In genomic region chr3:137395588-137395987, GRCm38 (mm10) we compare ENCODE assay signal across 31 mouse cellular contexts. TPM values are rescaled to one million over a fixed set of nuclear protein-coding genes. Genes with fewer than 3 reads are reported as not detected.
DNase-seq lines count a peak whose midpoint lies in the region; ATAC-seq and TF ChIP-seq lines count a peak whose summit lies in the region.
"Had no signal": no experiment of that assay in that cellular context is flagged by ENCODE, and none has a peak within 500 bp of the region (broad histone marks: within the 10 kb centered on the region; RNA-seq: fewer than 3 reads in every experiment).

No protein-coding gene starts in this region.

- peak overlapping the region; percentile 22; the same call in 1 of the 2 replicates for H3K4me2 ChIP-seq in kidney, embryonic 14.5 days (replicated peaks; ENCODE audit: low read depth, low read length)
- no peak overlapping the region for H3K4me2 ChIP-seq in kidney, embryonic 15.5 days
- H3K4me2 ChIP-seq: embryonic facial prominence, embryonic 15.5 days; forebrain, embryonic 12.5 days; heart, embryonic 13.5 days; hindbrain, embryonic 13.5 days; limb, embryonic 12.5 days; liver, embryonic 15.5 days; lung, embryonic 15.5 days; midbrain, embryonic 11.5 days had no signal

- ATAC-seq in frontal cortex, adult (ENCODE audit: low TSS enrichment): peak; percentile 55; the same call in 1 of the 2 replicates
- no peak for ATAC-seq in kidney, embryonic 14.5 days (ENCODE audit: low FRiP score, low TSS enrichment)
- no peak for ATAC-seq in kidney, embryonic 15.5 days (replicated peaks; ENCODE audit: low FRiP score)
- ATAC-seq: intestine, embryonic 16.5 days; midbrain, embryonic 16.5 days had no signal

- TF ChIP-seq CTCF in left cerebral cortex, adult 2 months (IDR thresholded peaks at IDR 0.05): no peak

- H3K27me3 ChIP-seq in kidney, embryonic 14.5 days (ENCODE audit: control insufficient read depth, insufficient read depth, low read length): no peaks in the 10 kb centered on the region
- H3K27me3 ChIP-seq in kidney, embryonic 15.5 days: no peaks in the 10 kb centered on the region
- H3K27me3 ChIP-seq: embryonic facial prominence, embryonic 15.5 days; forebrain, embryonic 12.5 days; heart, embryonic 13.5 days; hindbrain, embryonic 13.5 days; limb, embryonic 12.5 days; liver, embryonic 15.5 days; lung, embryonic 15.5 days had no signal

- no peak overlapping the region for H3K9ac ChIP-seq in kidney, embryonic 14.5 days (ENCODE audit: low read depth, low read length)
- no peak overlapping the region for H3K9ac ChIP-seq in kidney, embryonic 15.5 days
- H3K9ac ChIP-seq: embryonic facial prominence, embryonic 15.5 days; forebrain, embryonic 12.5 days; heart, embryonic 13.5 days; hindbrain, embryonic 13.5 days; limb, embryonic 12.5 days; liver, embryonic 15.5 days; lung, embryonic 15.5 days had no signal

- H3K4me3 ChIP-seq in kidney, embryonic 14.5 days (ENCODE audit: low read length): no peak overlapping the region
- H3K4me3 ChIP-seq in kidney, embryonic 15.5 days (replicated peaks): no peak overlapping the region
- peak overlapping the region; percentile 29 for H3K4me3 ChIP-seq in left cerebral cortex, adult 2 months
- H3K4me3 ChIP-seq: embryonic facial prominence, embryonic 10.5 days; embryonic facial prominence, embryonic 15.5 days; forebrain, embryonic 12.5 days; gastrocnemius, adult 2 months; heart, embryonic 13.5 days; hindbrain, embryonic 13.5 days; limb, embryonic 12.5 days; liver, embryonic 15.5 days; lung, embryonic 15.5 days had no signal

- 59% methylated on average over 11 of the region's 11 CpGs for WGBS in kidney, embryonic 14.5 days
- WGBS in kidney, embryonic 15.5 days: 63% methylated on average over 11 of the region's 11 CpGs

- H3K27ac ChIP-seq in kidney, embryonic 14.5 days (ENCODE audit: low read depth, low read length): no peak overlapping the region
- H3K27ac ChIP-seq in kidney, embryonic 15.5 days: no peak overlapping the region
- no peak overlapping the region for H3K27ac ChIP-seq in left cerebral cortex, adult 2 months
- H3K27ac ChIP-seq: embryonic facial prominence, embryonic 10.5 days; embryonic facial prominence, embryonic 15.5 days; forebrain, embryonic 12.5 days; gastrocnemius, adult 2 months; heart, embryonic 13.5 days; hindbrain, embryonic 13.5 days; limb, embryonic 12.5 days; liver, embryonic 15.5 days; lung, embryonic 15.5 days had no signal

- no peaks in the 10 kb centered on the region for H3K9me3 ChIP-seq in kidney, embryonic 14.5 days (ENCODE audit: control insufficient read depth, low read length)
- H3K9me3 ChIP-seq in kidney, embryonic 15.5 days (replicated peaks): no peaks in the 10 kb centered on the region
- H3K9me3 ChIP-seq: embryonic facial prominence, embryonic 10.5 days; embryonic facial prominence, embryonic 15.5 days; forebrain, embryonic 12.5 days; G1E; hindbrain, embryonic 13.5 days; limb, embryonic 12.5 days; liver, embryonic 15.5 days; lung, embryonic 15.5 days had no signal

- intact Hi-C loops in left cerebral cortex, adult 2 months (cut with DNase I): no loop called here

- no peaks in the 10 kb centered on the region for H3K36me3 ChIP-seq in kidney, embryonic 14.5 days (ENCODE audit: control insufficient read depth, insufficient read depth, low read length)
- no peaks in the 10 kb centered on the region for H3K36me3 ChIP-seq in kidney, embryonic 15.5 days
- H3K36me3 ChIP-seq: embryonic facial prominence, embryonic 10.5 days; embryonic facial prominence, embryonic 15.5 days; forebrain, embryonic 12.5 days; G1E; hindbrain, embryonic 13.5 days; limb, embryonic 12.5 days; liver, embryonic 15.5 days; lung, embryonic 15.5 days had no signal

- DNase-seq in frontal cortex, postnatal 25 days (ENCODE audit: low spot score in 2 of 2): no peak
- DNase-seq in left cerebral cortex, adult 2 months (ENCODE audit: extremely low spot score in 1 of 2, low spot score in 2 of 2): peak in 1 of 2 experiments; percentile 11
- no peak for DNase-seq in left cerebral cortex, adult 11 months (ENCODE audit: low spot score)
- DNase-seq in brain, adult 2 months (ENCODE audit: low read depth, low spot score): peak; percentile 41
- DNase-seq in cerebellum, adult 9-10 months: no peak
- DNase-seq: adrenal gland, postnatal 10 days; cerebellum, adult 18-20 months; cerebellum, postnatal 14 days; gastrocnemius, adult 2 months; gastrocnemius, postnatal 36 days; heart, postnatal 4 days; lung, postnatal 36 days; thymus, adult 2 months; thymus, postnatal 36 days had no signal

- H3K4me1 ChIP-seq in kidney, embryonic 14.5 days (ENCODE audit: control insufficient read depth, insufficient read depth, low read length): no peaks in the 10 kb centered on the region
- no peaks in the 10 kb centered on the region for H3K4me1 ChIP-seq in kidney, embryonic 15.5 days
- H3K4me1 ChIP-seq: embryonic facial prominence, embryonic 10.5 days; embryonic facial prominence, embryonic 15.5 days; forebrain, embryonic 12.5 days; heart, embryonic 13.5 days; hindbrain, embryonic 13.5 days; limb, embryonic 12.5 days; liver, embryonic 15.5 days; lung, embryonic 15.5 days had no signal

RNA-seq across cellular contexts. Expression of gene Emcn, which starts 54.7 kb away (rescaled TPM):
- polyA plus RNA-seq in kidney, embryonic 14.5 days (2014; fragmentation: Nextera tagmentation; extraction: Ambion mirVana): 94.7 and 114 TPM in 2 replicates
- 96.8 and 97.2 TPM in 2 replicates for polyA plus RNA-seq in kidney, embryonic 15.5 days (2015; fragmentation: Nextera tagmentation; extraction: Ambion mirVana)
- total RNA-seq in left cerebral cortex, adult 2 months (2021): 1 to 10 TPM; 7.2 to 8.1 TPM
- total RNA-seq: megakaryocyte, adult 5-6 weeks; neutrophil, adult 5-6 weeks had no signal
- polyA plus RNA-seq: G1E had no signal
